Mouse (Mus musculus): Measurements from ENCODE around the gene Ganab.
"Not testable (repeated sequence)": the region's sequence is repeated elsewhere in the genome, so short reads cannot be mapped to it uniquely, and the experiment has no call there.

Gene Ganab

GRCm38 (mm10) chr19:8888511-8889385 is 9.1 kb upstream of the Ganab start, which contains the start of the genes 1810009A15Rik and Gm49416:
Gene 1810009A15Rik (plus strand): TSS chr19:8888853.
Gene Gm49416 (plus strand): TSS chr19:8888926.
- peak; percentile 97 for DNase-seq (ENCODE audit: low read depth)

DNA sequence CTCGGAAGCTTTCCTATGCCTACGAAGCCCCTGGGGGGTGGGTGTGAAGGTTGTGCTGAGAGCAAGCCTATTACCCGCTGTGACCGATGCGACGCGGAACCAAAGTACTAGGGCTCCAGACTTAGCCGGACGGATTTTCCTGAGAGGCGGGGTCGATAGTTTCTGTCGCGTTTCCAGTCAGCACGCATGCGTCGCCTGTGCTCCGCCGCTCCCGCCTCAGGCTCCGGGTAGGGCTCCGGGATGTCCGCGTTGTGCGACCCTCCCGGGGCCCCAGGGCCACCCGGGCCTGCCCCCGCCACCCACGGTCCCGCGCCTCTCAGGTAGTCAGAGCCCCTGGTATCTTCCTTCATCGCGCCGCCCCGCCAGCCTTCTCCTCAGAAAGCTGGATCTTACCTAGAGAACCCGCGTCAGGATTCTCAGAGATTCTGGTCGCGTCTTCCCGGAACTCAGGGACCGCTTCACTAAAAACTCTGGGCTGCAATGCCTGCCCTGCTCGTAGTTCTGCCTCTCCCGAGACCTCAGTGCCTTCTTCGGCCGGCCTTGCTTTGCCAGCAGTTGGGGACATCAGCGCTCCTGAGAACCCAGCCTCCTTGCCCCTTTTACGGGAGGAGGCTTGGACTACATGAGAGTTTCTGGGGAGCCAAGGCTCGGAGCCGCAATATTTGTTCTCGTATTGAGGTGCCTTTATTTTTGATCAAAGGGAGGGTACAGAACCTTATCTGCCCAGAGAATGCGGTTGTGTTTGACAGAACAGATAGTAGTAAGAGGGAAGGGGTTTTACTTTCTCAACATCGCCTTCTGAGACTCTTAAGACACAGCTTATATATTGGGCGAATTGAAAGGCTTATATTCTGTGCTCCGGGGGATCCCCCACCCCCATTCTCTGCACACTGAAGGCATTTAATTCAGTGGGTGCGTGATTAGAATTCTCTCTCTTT is 4.8 kb upstream of the Ganab start, which contains the start of gene Ints5:
Ints5 (plus strand) TSS at position 177 of the 938 bp plus-strand sequence.
- DNase-seq (ENCODE audit: low read depth) = peak; percentile 91

GRCm38 (mm10) chr19:8895397-8895960 is 2.4 kb upstream of the Ganab start:
- no peak for DNase-seq (ENCODE audit: low read depth)

- DNase-seq (ENCODE audit: low read depth) = not testable (repeated sequence)
Observed at GRCm38 (mm10) chr19:8896231-8896630, 1.6 kb upstream of the Ganab start.

- DNase-seq (ENCODE audit: low read depth) = peak; percentile 12
Observed at GRCm38 (mm10) chr19:8897211-8897864, 533 bp upstream of the Ganab start.

DNA sequence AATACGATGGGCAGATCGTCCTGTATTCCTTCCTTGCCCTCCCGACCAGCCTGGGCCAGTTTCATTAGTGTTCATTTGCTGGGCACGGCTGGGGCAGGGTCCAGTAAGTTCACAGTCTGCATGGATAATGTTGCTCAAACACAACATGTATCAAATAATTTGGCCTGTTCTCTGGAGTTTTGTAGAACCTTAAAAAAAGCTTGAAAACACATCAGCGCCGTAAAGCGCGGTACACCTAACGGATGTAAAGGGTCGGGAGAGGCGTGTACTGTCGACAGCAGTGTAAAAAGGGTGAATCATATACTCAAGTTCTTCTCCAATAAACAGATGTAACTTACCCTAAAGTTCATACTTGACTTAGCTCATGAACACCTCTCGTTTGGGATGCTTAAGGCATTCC is 705 bp downstream of the Ganab start:
- DNase-seq (ENCODE audit: low read depth) = peak; percentile 52

DNA sequence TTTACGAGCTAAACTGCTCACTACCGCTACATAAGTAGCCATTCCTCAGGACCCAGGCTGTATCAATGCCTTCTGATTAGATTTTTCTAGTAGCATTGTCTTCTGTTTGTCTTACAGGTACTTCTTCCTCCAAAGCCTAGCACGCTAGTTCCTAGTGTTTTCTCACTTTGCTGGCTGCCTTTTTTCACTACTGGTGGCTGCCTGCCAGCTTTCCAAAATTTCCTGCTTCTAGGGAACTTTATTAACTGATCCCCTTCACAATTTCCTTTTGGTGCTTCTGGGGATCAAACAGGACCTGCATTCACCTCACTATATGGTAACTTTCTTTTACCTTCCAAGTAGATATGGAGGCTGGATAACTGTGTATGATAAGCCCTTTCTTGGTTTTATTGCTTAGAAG is 1.2 kb downstream of the Ganab start:
- DNase-seq (ENCODE audit: low read depth) = no peak

- DNase-seq (ENCODE audit: low read depth) = no peak
Observed at GRCm38 (mm10) chr19:8903412-8903811, 5.5 kb downstream of the Ganab start.

- no peak for DNase-seq (ENCODE audit: low read depth)
Observed at GRCm38 (mm10) chr19:8908531-8908930, 10.7 kb downstream of the Ganab start.

DNA sequence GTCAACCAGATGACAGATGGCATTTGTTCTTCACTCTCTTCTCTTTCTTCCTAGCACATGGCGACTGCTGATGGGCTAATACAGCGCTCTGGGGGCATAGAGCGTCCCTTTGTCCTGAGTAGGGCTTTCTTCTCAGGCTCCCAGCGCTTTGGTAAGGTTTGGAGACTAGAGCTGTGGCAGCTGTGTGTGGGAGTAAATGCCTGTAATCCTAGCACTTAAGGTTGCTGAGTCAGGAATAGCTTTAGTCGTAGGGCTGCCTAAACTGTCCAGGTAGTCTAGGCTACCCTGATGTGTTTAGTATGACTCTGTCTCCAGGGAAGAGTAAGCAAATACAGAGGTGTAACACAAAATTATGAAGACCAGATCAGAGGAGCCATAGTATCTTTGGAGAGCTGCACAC is 13.9 kb downstream of the Ganab start:
- DNase-seq (ENCODE audit: low read depth) = no peak

DNA sequence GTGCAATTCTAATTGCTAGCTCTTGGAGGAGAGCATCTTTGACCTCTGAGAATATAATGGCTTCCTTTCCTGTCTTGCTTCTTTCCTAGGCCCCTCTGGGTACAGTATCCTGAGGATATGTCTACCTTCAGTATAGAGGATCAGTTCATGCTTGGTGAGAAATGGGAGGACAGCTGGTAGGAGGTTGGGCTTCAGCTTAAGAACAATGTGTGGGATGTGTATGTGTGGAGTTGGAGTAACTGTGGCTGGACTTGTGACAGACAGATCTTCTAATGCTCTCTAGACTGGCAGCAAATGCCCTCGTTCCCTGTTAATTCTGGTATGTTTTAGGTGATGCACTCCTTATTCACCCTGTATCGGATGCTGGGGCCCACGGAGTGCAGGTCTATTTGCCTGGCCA is 16.3 kb downstream of the Ganab start:
- no peak for DNase-seq (ENCODE audit: low read depth)

GRCm38 (mm10) chr19:8919000-8919399 is 21.1 kb downstream of the Ganab start:
- DNase-seq (ENCODE audit: low read depth) = peak; percentile 22

DNA sequence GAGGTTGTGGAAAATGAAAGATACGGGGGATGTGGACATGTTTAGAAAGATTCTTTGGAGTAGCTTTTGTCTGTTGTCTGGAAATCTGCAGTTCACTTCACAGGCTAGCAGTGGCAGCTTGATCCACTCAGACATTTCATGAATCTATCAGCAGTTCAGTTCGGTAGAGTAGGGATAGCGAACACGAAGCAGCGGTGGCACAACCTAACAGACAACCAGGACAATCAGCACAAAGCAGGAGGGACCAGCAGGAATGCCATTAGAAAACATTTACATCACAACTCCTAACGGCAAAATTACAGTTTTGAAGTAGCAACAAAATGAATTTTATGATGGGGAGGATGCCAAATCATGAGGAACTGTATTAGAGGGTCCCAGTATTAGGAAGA is 21.8 kb downstream of the Ganab start:
- DNase-seq (ENCODE audit: low read depth) = no peak

DNA sequence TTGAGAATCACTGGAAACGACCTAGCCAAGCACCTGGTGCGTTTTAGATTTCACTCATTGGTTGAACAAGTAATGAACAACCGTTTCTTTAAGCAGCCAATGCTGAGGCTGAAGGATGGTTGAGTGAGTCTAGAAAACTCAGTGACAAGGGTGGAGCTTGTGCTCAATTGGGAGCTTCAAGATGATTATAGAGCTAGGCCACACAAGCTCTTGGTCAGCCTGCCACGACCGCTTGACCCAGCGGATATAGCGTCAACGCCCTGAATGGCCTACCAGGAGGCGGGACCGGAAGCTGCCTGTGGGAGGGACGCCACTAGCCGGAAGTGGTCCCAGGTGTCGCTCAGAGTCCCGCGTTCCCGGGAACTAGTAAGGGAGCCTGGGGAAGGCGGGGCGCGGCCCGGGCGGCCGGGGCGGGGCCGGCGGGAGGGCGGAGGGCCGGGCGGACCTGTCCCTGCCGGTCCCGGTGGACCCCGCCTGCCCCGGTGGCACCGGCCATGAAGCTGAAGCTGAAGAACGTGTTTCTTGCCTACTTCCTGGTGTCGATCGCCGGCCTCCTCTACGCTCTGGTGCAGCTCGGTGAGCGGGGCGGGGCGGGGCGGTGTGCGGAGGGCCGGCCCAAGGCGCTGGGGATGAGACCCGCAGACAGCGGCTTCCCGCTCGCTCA is 22.3 kb downstream of the Ganab start, which contains the start of gene B3gat3:
B3gat3 (plus strand) TSS at position 302 of the 664 bp plus-strand sequence.
- DNase-seq (ENCODE audit: low read depth) = peak; percentile 80

- DNase-seq (ENCODE audit: low read depth) = peak; percentile 80
Observed at GRCm38 (mm10) chr19:8920836-8921291, 23.0 kb downstream of the Ganab start.

DNA sequence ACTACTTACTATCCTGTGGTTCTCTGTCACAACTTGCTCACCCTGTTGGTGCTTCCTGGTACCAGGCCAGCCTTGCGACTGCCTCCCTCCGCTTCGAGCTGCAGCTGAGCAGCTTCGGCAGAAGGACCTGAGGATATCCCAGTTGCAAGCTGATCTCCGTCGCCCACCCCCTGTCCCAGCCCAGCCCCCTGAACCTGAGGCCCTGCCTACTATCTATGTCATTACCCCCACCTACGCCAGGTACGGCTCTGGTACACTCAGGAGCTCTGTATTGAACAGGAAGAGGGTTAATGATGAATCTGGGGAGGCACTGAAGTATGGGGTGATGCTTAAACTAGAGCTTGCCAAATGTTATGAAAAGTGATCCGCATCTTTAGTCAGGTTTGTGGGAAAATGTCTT is 23.9 kb downstream of the Ganab start:
- peak; percentile 35 for DNase-seq (ENCODE audit: low read depth)

- no peak for DNase-seq (ENCODE audit: low read depth)
Observed at GRCm38 (mm10) chr19:8926766-8927165, 28.9 kb downstream of the Ganab start.

- no peak for DNase-seq (ENCODE audit: low read depth)
Observed at GRCm38 (mm10) chr19:8927891-8928525, 30.1 kb downstream of the Ganab start.

GRCm38 (mm10) chr19:8928689-8929223 is 30.9 kb downstream of the Ganab start:
- DNase-seq (ENCODE audit: low read depth) = no peak

All from naive thymus-derived CD4-positive, alpha-beta T cell, adult 2 months (primary cell).